Mouse (Mus musculus) thymus, adult 2 months (tissue): ENCODE data around the gene Kiss1.

Experiments
- CTCF ChIP-seq: fragments of 200-500 bp; IDR thresholded peaks from 2 replicates; pipeline ENCODE4 v1.5.1; 2012; ENCODE audit warnings: mild to moderate bottlenecking, control low read depth, low read length, moderate library complexity, borderline replicate concordance; ENCODE audit not compliant: control insufficient read depth, poor library complexity, insufficient read depth; ENCODE audit errors: extremely low read depth
- POLR2A ChIP-seq: fragments of 200-500 bp; IDR thresholded peaks from 2 replicates; pipeline ENCODE4 v1.6.1; 2012; ENCODE audit warnings: mild to moderate bottlenecking, low read length, control low read depth, moderate library complexity; ENCODE audit not compliant: control insufficient read depth, poor library complexity, insufficient read depth; ENCODE audit errors: extremely low read depth

DNA sequence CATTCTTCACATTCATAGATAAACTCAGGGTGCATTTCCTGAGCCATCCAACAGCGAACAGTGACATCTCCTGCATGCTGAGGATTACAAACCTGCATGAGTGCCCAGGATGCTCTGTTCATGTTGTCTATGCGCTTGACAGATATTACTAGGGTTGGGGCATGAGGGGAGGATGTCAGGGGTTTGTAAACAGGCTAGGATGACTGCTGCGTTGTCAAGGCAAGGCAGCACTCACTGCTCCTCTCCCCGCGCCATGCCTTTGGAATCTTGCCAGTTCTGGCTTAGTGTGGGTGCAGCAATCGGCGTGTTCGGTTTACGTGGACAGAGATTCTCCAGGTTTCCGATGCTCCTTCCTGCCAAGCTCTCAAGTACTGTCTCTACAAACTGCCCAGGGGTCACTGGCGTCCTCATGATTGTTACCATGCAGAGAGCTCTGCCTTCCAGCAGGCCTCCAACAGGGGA, 42.0 kb upstream of the Kiss1 start:
- TF ChIP-seq CTCF = no peak
- no peak for TF ChIP-seq POLR2A
